Mouse (Mus musculus): ENCODE measurements at regions not wholly inside any gene's neighbourhood (a gene's known extent, or its start where the extent isn't known, plus 50 kb on each side); places are given as distances from the start of the nearest gene placed in this dataset.

- no peak for DNase-seq
Measured at GRCm38 (mm10) chr12:73445562-73445961, 100.6 kb downstream of the Tmem30b start.

- DNase-seq = no peak
Measured at GRCm38 (mm10) chr12:73445128-73445527, 101.1 kb downstream of the Tmem30b start.

GRCm38 (mm10) chr12:73441326-73441725 is 104.9 kb downstream of the Tmem30b start:
- DNase-seq = no peak

GRCm38 (mm10) chr12:73434684-73435083 is 111.5 kb downstream of the Tmem30b start:
- DNase-seq = no peak

- no peak for DNase-seq
Measured at GRCm38 (mm10) chr12:73432546-73432945, 113.6 kb downstream of the Tmem30b start.

- no peak for DNase-seq
Measured at GRCm38 (mm10) chr12:73428171-73428570, 118.0 kb downstream of the Tmem30b start.

GRCm38 (mm10) chr12:73424814-73425213 is 121.4 kb downstream of the Tmem30b start:
- no peak for DNase-seq

- DNase-seq = no peak
Measured at GRCm38 (mm10) chr12:73417101-73417500, 129.1 kb downstream of the Tmem30b start.

- DNase-seq = no peak
Measured at GRCm38 (mm10) chr12:73416367-73416897, 129.8 kb downstream of the Tmem30b start.

GRCm38 (mm10) chr12:73415856-73416366 is 129.3 kb downstream of the Slc38a6 start:
- DNase-seq = no peak

GRCm38 (mm10) chr12:73413439-73414196 is 127.0 kb downstream of the Slc38a6 start:
- no peak for DNase-seq

- DNase-seq = no peak
Measured at GRCm38 (mm10) chr12:73412500-73412899, 125.9 kb downstream of the Slc38a6 start.

- no peak for DNase-seq
Measured at GRCm38 (mm10) chr12:73410924-73411323, 124.3 kb downstream of the Slc38a6 start.

GRCm38 (mm10) chr12:73409481-73410085 is 123.0 kb downstream of the Slc38a6 start:
- no peak for DNase-seq

GRCm38 (mm10) chr12:73408614-73409013 is 122.0 kb downstream of the Slc38a6 start:
- no peak for DNase-seq

- DNase-seq = no peak
Measured at GRCm38 (mm10) chr12:73408165-73408564, 121.6 kb downstream of the Slc38a6 start.

GRCm38 (mm10) chr12:73406556-73407087 is 120.0 kb downstream of the Slc38a6 start:
- no peak for DNase-seq

- no peak for DNase-seq
Measured at GRCm38 (mm10) chr12:73405583-73405982, 119.0 kb downstream of the Slc38a6 start.

- DNase-seq = no peak
Measured at GRCm38 (mm10) chr12:73405106-73405505, 118.5 kb downstream of the Slc38a6 start.

- no peak for DNase-seq
Measured at GRCm38 (mm10) chr12:73403906-73404474, 117.4 kb downstream of the Slc38a6 start.
